Mouse (Mus musculus): ENCODE measurements at regions not wholly inside any gene's neighbourhood (a gene's known extent, or its start where the extent isn't known, plus 50 kb on each side); places are given as distances from the start of the nearest gene placed in this dataset.

DNA sequence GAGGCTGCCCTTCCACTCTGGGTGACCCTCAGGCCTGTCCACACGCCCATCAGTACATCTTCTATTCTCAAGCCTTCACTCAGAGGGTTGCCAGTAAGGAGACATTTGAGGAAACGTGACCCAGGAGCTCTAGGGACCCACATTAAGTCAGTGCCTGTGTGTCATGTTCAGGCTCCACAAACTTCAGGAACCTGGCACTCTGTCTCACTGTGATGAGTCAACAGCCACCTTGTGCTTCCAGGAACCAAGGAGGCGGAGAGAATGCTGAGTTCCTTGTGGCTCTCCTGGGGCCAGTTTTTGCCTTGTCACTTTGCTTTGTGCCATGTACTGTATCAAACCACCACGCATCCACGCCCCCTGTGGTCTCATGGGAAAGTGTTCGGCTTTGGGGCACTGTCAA lies 104.4 kb downstream of the Abhd5 start:
- Histone ChIP-seq H3K4me1 (replicated peaks; ENCODE audit: control insufficient read depth, insufficient read depth, low read length) (no peaks in the 10 kb centered on the region), H3K9ac (ENCODE audit: low read depth, low read length) (no peak overlapping the region), H3K4me2 (replicated peaks; ENCODE audit: low read depth) (no peak overlapping the region), H3K4me3 (ENCODE audit: low read depth, low read length) (no peak overlapping the region), H3K9me3 (ENCODE audit: control insufficient read depth) (no peaks in the 10 kb centered on the region), H3K27me3 (replicated peaks; ENCODE audit: control insufficient read depth, insufficient read depth, low read length) (no peaks in the 10 kb centered on the region), H3K36me3 (ENCODE audit: control insufficient read depth, insufficient read depth) (no peaks in the 10 kb centered on the region), H3K27ac (ENCODE audit: low read depth, low read length) (no peak overlapping the region)
- ATAC-seq, result no peak
- no peak for TF ChIP-seq CTCF (IDR thresholded peaks at IDR 0.05; ENCODE audit: low read depth)
- WGBS, result 70% methylated on average over 6 of the region's 6 CpGs

DNA sequence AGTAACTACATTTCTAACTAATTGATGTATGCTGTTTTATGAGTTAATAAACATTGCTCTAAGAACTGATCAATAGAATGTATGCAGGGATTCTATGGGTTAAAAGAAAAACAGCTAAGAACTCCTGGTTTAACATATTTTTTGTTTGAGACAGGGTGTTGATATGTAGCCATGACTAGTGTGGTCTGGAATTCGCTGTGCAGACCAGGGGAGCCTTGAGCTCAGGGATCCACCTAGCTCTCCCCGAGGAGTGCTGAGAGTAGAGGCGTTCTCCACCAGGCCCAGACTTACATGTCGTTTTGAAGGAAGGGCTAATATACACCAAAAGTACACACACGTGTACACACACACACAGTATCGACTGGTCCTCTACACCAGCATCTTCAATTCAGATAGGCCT lies 108.1 kb downstream of the Abhd5 start:
- H3K4me3 ChIP-seq (ENCODE audit: low read depth, low read length), result no peak overlapping the region
- H3K4me2 ChIP-seq (replicated peaks; ENCODE audit: low read depth), result no peak overlapping the region
- no peaks in the 10 kb centered on the region for H3K36me3 ChIP-seq (ENCODE audit: control insufficient read depth, insufficient read depth)
- 79% methylated on average over 6 of the region's 6 CpGs for WGBS
- ATAC-seq, result no peak
- H3K9me3 ChIP-seq (ENCODE audit: control insufficient read depth), result no peaks in the 10 kb centered on the region
- H3K27me3 ChIP-seq (replicated peaks; ENCODE audit: control insufficient read depth, insufficient read depth, low read length), result no peaks in the 10 kb centered on the region
- no peak for TF ChIP-seq CTCF (IDR thresholded peaks at IDR 0.05; ENCODE audit: low read depth)
- H3K4me1 ChIP-seq (replicated peaks; ENCODE audit: control insufficient read depth, insufficient read depth, low read length), result no peaks in the 10 kb centered on the region
- no peak overlapping the region for H3K9ac ChIP-seq (ENCODE audit: low read depth, low read length)
- H3K27ac ChIP-seq (ENCODE audit: low read depth, low read length), result no peak overlapping the region

GRCm38 (mm10) chr9:122471539-122471938 lies 120.1 kb downstream of the Abhd5 start:
- no peak overlapping the region for H3K4me2 ChIP-seq (replicated peaks; ENCODE audit: low read depth)
- no peak overlapping the region for H3K9ac ChIP-seq (ENCODE audit: low read depth, low read length)
- 97% methylated on average over 2 of the region's 2 CpGs for WGBS
- ATAC-seq, result no peak
- no peak for TF ChIP-seq CTCF (IDR thresholded peaks at IDR 0.05; ENCODE audit: low read depth)
- no peak overlapping the region for H3K4me3 ChIP-seq (ENCODE audit: low read depth, low read length)
- H3K9me3 ChIP-seq (ENCODE audit: control insufficient read depth), result no peaks in the 10 kb centered on the region
- H3K4me1 ChIP-seq (replicated peaks; ENCODE audit: control insufficient read depth, insufficient read depth, low read length), result no peaks in the 10 kb centered on the region
- no peaks in the 10 kb centered on the region for H3K36me3 ChIP-seq (ENCODE audit: control insufficient read depth, insufficient read depth)
- H3K27ac ChIP-seq (ENCODE audit: low read depth, low read length), result no peak overlapping the region
- H3K27me3 ChIP-seq (replicated peaks; ENCODE audit: control insufficient read depth, insufficient read depth, low read length), result no peaks in the 10 kb centered on the region

DNA sequence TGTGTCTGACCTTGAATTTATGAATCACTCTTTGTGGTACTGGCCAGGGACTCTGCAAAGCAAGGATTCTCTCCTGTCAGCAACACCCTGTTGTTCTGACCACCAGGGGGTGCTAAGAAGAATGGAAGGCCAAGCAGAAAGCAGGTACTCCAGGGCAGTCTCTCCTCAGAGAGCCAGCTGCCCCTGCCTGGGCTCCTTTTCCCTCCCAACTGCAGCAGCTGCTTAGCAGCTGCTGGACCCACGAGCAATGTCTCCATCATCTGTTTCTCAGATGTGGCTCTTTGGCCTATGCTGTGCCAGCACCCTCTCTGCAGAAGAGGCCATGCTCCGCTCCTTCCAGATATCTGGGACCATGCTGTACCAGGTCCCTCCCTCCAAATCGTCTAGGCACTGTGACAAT lies 124.9 kb downstream of the Abhd5 start:
- whole genome bisulfite sequencing, result 42% methylated on average over 3 of the region's 3 CpGs
- no peak overlapping the region for H3K27ac ChIP-seq (ENCODE audit: low read depth, low read length)
- no peak overlapping the region for H3K4me3 ChIP-seq (ENCODE audit: low read depth, low read length)
- no peaks in the 10 kb centered on the region for H3K27me3 ChIP-seq (replicated peaks; ENCODE audit: control insufficient read depth, insufficient read depth, low read length)
- H3K9ac ChIP-seq (ENCODE audit: low read depth, low read length), result no peak overlapping the region
- peak; percentile 75 for TF ChIP-seq CTCF (IDR thresholded peaks at IDR 0.05; ENCODE audit: low read depth)
- no peaks in the 10 kb centered on the region for H3K36me3 ChIP-seq (ENCODE audit: control insufficient read depth, insufficient read depth)
- no peak for ATAC-seq
- no peaks in the 10 kb centered on the region for H3K4me1 ChIP-seq (replicated peaks; ENCODE audit: control insufficient read depth, insufficient read depth, low read length)
- no peak overlapping the region for H3K4me2 ChIP-seq (replicated peaks; ENCODE audit: low read depth)
- no peaks in the 10 kb centered on the region for H3K9me3 ChIP-seq (ENCODE audit: control insufficient read depth)

- H3K9ac ChIP-seq (ENCODE audit: low read depth, low read length), result no peak overlapping the region
- H3K27ac ChIP-seq (ENCODE audit: low read depth, low read length), result no peak overlapping the region
- no peaks in the 10 kb centered on the region for H3K4me1 ChIP-seq (replicated peaks; ENCODE audit: control insufficient read depth, insufficient read depth, low read length)
- TF ChIP-seq CTCF (IDR thresholded peaks at IDR 0.05; ENCODE audit: low read depth), result no peak
- no peaks in the 10 kb centered on the region for H3K9me3 ChIP-seq (ENCODE audit: control insufficient read depth)
- no peaks in the 10 kb centered on the region for H3K27me3 ChIP-seq (replicated peaks; ENCODE audit: control insufficient read depth, insufficient read depth, low read length)
- no peak for ATAC-seq
- no peaks in the 10 kb centered on the region for H3K36me3 ChIP-seq (ENCODE audit: control insufficient read depth, insufficient read depth)
- H3K4me2 ChIP-seq (replicated peaks; ENCODE audit: low read depth), result no peak overlapping the region
- no peak overlapping the region for H3K4me3 ChIP-seq (ENCODE audit: low read depth, low read length)
- WGBS, result 81% methylated on average over 5 of the region's 5 CpGs
These were observed 135.6 kb downstream of the Abhd5 start for GRCm38 (mm10) chr9:122487001-122487400.

- Histone ChIP-seq H3K4me2 (replicated peaks; ENCODE audit: low read depth) (no peak overlapping the region), H3K4me1 (replicated peaks; ENCODE audit: control insufficient read depth, insufficient read depth, low read length) (no peaks in the 10 kb centered on the region), H3K9ac (ENCODE audit: low read depth, low read length) (no peak overlapping the region), H3K9me3 (ENCODE audit: control insufficient read depth) (no peaks in the 10 kb centered on the region), H3K27ac (ENCODE audit: low read depth, low read length) (no peak overlapping the region), H3K36me3 (ENCODE audit: control insufficient read depth, insufficient read depth) (no peaks in the 10 kb centered on the region), H3K27me3 (replicated peaks; ENCODE audit: control insufficient read depth, insufficient read depth, low read length) (no peaks in the 10 kb centered on the region), H3K4me3 (ENCODE audit: low read depth, low read length) (no peak overlapping the region)
- no peak for TF ChIP-seq CTCF (IDR thresholded peaks at IDR 0.05; ENCODE audit: low read depth)
- 74% methylated on average over 9 of the region's 9 CpGs for WGBS
- no peak for ATAC-seq
These were observed 143.3 kb downstream of the Abhd5 start for GRCm38 (mm10) chr9:122494691-122495090.

GRCm38 (mm10) chr9:122496482-122496985 lies 145.1 kb downstream of the Abhd5 start:
- no peaks in the 10 kb centered on the region for H3K36me3 ChIP-seq (ENCODE audit: control insufficient read depth, insufficient read depth)
- no peaks in the 10 kb centered on the region for H3K9me3 ChIP-seq (ENCODE audit: control insufficient read depth)
- no peak overlapping the region for H3K4me2 ChIP-seq (replicated peaks; ENCODE audit: low read depth)
- H3K4me1 ChIP-seq (replicated peaks; ENCODE audit: control insufficient read depth, insufficient read depth, low read length), result no peaks in the 10 kb centered on the region
- H3K4me3 ChIP-seq (ENCODE audit: low read depth, low read length), result no peak overlapping the region
- no peaks in the 10 kb centered on the region for H3K27me3 ChIP-seq (replicated peaks; ENCODE audit: control insufficient read depth, insufficient read depth, low read length)
- no peak overlapping the region for H3K9ac ChIP-seq (ENCODE audit: low read depth, low read length)
- WGBS, result 72% methylated on average over 2 of the region's 2 CpGs
- H3K27ac ChIP-seq (ENCODE audit: low read depth, low read length), result no peak overlapping the region
- no peak for TF ChIP-seq CTCF (IDR thresholded peaks at IDR 0.05; ENCODE audit: low read depth)
- no peak for ATAC-seq

Measured in intestine, postnatal 0 days (tissue).